Mouse (Mus musculus) hindbrain, postnatal 0 days (tissue): ENCODE results near the gene Vdac1. TPM values are rescaled to one million over a fixed set of nuclear protein-coding genes. Genes with fewer than 3 reads are reported as not detected.
"Not testable (repeated sequence)": the region's sequence is repeated elsewhere in the genome, so short reads cannot be mapped to it uniquely, and the experiment has no call there.

Experiments
- ATAC-seq: fragments of 200-750 bp; cut with Nextera tagmentation; 2 replicates; pipeline ENCODE4 v1.8.0; 2017; ENCODE audit warnings: mild to moderate bottlenecking, moderate TSS enrichment, moderate library complexity
- DNase-seq: peaks from one replicate; pipeline ENCODE4 v3.0.0-alpha.2; 2015; ENCODE audit warnings: low spot score
- H3K27ac ChIP-seq: fragments of 300-500 bp; sonication (generic); 2 replicates; pipeline ENCODE4 v1.5.1; 2014; ENCODE audit warnings: mild to moderate bottlenecking
- H3K27me3 ChIP-seq: fragments of 300-500 bp; sonication (generic); 2 replicates; pipeline ENCODE4 v1.6.1; 2014; ENCODE audit warnings: low read length, mixed read lengths; ENCODE audit not compliant: insufficient read depth
- H3K36me3 ChIP-seq: fragments of 300-500 bp; sonication (generic); 2 replicates; pipeline ENCODE4 v1.6.1; 2014; ENCODE audit warnings: low read length, mixed read lengths; ENCODE audit not compliant: insufficient read depth
- H3K4me1 ChIP-seq: fragments of 300-500 bp; sonication (generic); 2 replicates; pipeline ENCODE4 v1.6.1; 2014; ENCODE audit warnings: antibody characterized with exemption, low read length, mixed read lengths; ENCODE audit not compliant: insufficient read depth
- H3K4me2 ChIP-seq: fragments of 300-500 bp; sonication (generic); 2 replicates; pipeline ENCODE4 v1.6.1; 2014; ENCODE audit warnings: low read depth, mild to moderate bottlenecking, low read length, moderate library complexity, mixed read lengths
- H3K4me3 ChIP-seq: fragments of 300-500 bp; sonication (generic); 2 replicates; pipeline ENCODE4 v1.5.1; 2014; ENCODE audit warnings: low read length
- H3K9ac ChIP-seq: fragments of 300-500 bp; sonication (generic); replicated peaks from 2 replicates; pipeline ENCODE4 v1.6.1; 2014; ENCODE audit warnings: mild to moderate bottlenecking, low read length, moderate library complexity, mixed read lengths
- H3K9me3 ChIP-seq: fragments of 300-500 bp; sonication (generic); 2 replicates; pipeline ENCODE4 v1.6.1; 2016; ENCODE audit warnings: low read length, mixed read lengths
- CTCF ChIP-seq: IDR thresholded peaks from 2 replicates; pipeline ENCODE4 v1.5.1; 2016; ENCODE audit warnings: antibody characterized with exemption, control low read depth, low read depth
- WGBS: fragments of 180-500 bp; shearing (Covaris S2); extraction: QIAGEN DNeasy Blood & Tissue Kit; methylation state at CpG from one replicate; pipeline ENCODE4 v1.1.7; 2014; 5-methylcytosine and 5-hydroxymethylcytosine counted together
- polyA plus RNA-seq: library from polyadenylated mRNA; unstranded; fragments of >200 nt; fragmentation: Nextera tagmentation; extraction: Ambion mirVana; gene quantifications from 2 replicates; pipeline ENCODE4 v1.2.1, GENCODE M21; 2015
- total RNA-seq: library from RNA; depleted of rRNA; stranded (reverse); fragments of >200 nt; gene quantifications from 2 replicates; pipeline ENCODE4 v1.2.3, GENCODE M21; 2014

The Vdac1 gene
- total and polyA plus RNA-seq, 2 experiments from 2014 or later: 314 to 441 TPM

GRCm38 (mm10) chr11:52384667-52385066, 24.0 kb downstream of the Vdac1 start:
- DNase-seq (peak; percentile 67), ATAC-seq (no peak)
- no peak overlapping the region for H3K4me3 ChIP-seq
- H3K4me1 ChIP-seq: no peaks in the 10 kb centered on the region
- no peak overlapping the region for H3K27ac ChIP-seq
- no peaks in the 10 kb centered on the region for H3K9me3 ChIP-seq
- peaks cover 44% of the 10 kb centered on the region for H3K36me3 ChIP-seq
- no peak overlapping the region for H3K9ac ChIP-seq
- WGBS: 56% methylated on average over 3 of the region's 3 CpGs
- TF ChIP-seq CTCF: peak; percentile 63
- no peak overlapping the region for H3K4me2 ChIP-seq
- H3K27me3 ChIP-seq: no peaks in the 10 kb centered on the region

GRCm38 (mm10) chr11:52386892-52387291, 26.2 kb downstream of the Vdac1 start:
- DNase-seq: no peak
- 82% methylated on average over 3 of the region's 3 CpGs for whole genome bisulfite sequencing
- no peak for ATAC-seq
- H3K9ac ChIP-seq: no peak overlapping the region
- H3K4me3 ChIP-seq: no peak overlapping the region
- no peak overlapping the region for H3K4me2 ChIP-seq
- peaks cover 43% of the 10 kb centered on the region for H3K36me3 ChIP-seq
- no peaks in the 10 kb centered on the region for H3K27me3 ChIP-seq
- no peak for TF ChIP-seq CTCF
- H3K9me3 ChIP-seq: no peaks in the 10 kb centered on the region
- no peak overlapping the region for H3K27ac ChIP-seq
- no peaks in the 10 kb centered on the region for H3K4me1 ChIP-seq

GRCm38 (mm10) chr11:52388150-52388549, 27.5 kb downstream of the Vdac1 start:
- TF ChIP-seq CTCF: no peak
- Histone ChIP-seq H3K4me3 (no peak overlapping the region), H3K9ac (no peak overlapping the region), H3K27me3 (no peaks in the 10 kb centered on the region), H3K27ac (no peak overlapping the region), H3K9me3 (no peaks in the 10 kb centered on the region), H3K4me2 (no peak overlapping the region), H3K36me3 (peaks cover 34% of the 10 kb centered on the region), H3K4me1 (no peaks in the 10 kb centered on the region)
- ATAC-seq: no peak
- 90% methylated on average over 12 of the region's 12 CpGs for WGBS
- no peak for DNase-seq

GRCm38 (mm10) chr11:52388979-52389378, 28.3 kb downstream of the Vdac1 start:
- H3K4me1 ChIP-seq, H3K9ac ChIP-seq, H3K4me2 ChIP-seq, H3K9me3 ChIP-seq, H3K4me3 ChIP-seq, H3K27ac ChIP-seq, DNase-seq, ATAC-seq, H3K27me3 ChIP-seq: not testable (repeated sequence)
- WGBS: 94% methylated on average over 5 of the region's 5 CpGs
- H3K36me3 ChIP-seq: peaks cover 27% of the 10 kb centered on the region

GRCm38 (mm10) chr11:52389933-52390332, 29.3 kb downstream of the Vdac1 start:
- Histone ChIP-seq H3K36me3 (peaks cover 22% of the 10 kb centered on the region), H3K4me1 (no peaks in the 10 kb centered on the region), H3K9me3 (no peaks in the 10 kb centered on the region), H3K27ac (no peak overlapping the region), H3K27me3 (no peaks in the 10 kb centered on the region), H3K4me2 (no peak overlapping the region), H3K4me3 (no peak overlapping the region), H3K9ac (no peak overlapping the region)
- no peak for DNase-seq
- 93% methylated on average over 7 of the region's 7 CpGs for WGBS
- no peak for ATAC-seq
- TF ChIP-seq CTCF: no peak

- Histone ChIP-seq H3K9ac (no peak overlapping the region), H3K9me3 (no peaks in the 10 kb centered on the region), H3K4me2 (no peak overlapping the region), H3K4me1 (0 out of 2 replicates have a peak, but pooled peaks cover 6% of the 10 kb centered on the region), H3K36me3 (no peaks in the 10 kb centered on the region), H3K4me3 (no peak overlapping the region), H3K27me3 (no peaks in the 10 kb centered on the region), H3K27ac (no peak overlapping the region)
- no peak for TF ChIP-seq CTCF
- ATAC-seq (no peak), DNase-seq (no peak)
- WGBS: 82% methylated on average over 4 of the region's 4 CpGs
Measured at GRCm38 (mm10) chr11:52394494-52394893, 33.8 kb downstream of the Vdac1 start.

GRCm38 (mm10) chr11:52395343-52395742, 34.7 kb downstream of the Vdac1 start:
- 0 out of 2 replicates have a peak overlapping the region, but pooled peaks have one; percentile 73 for H3K27ac ChIP-seq
- H3K36me3 ChIP-seq: no peaks in the 10 kb centered on the region
- ATAC-seq (no peak), DNase-seq (no peak)
- H3K9me3 ChIP-seq: no peaks in the 10 kb centered on the region
- peak; percentile 10; the same call in 1 of the 2 replicates for TF ChIP-seq CTCF
- 37% methylated on average over 4 of the region's 4 CpGs for WGBS
- no peak overlapping the region for H3K9ac ChIP-seq
- H3K27me3 ChIP-seq: no peaks in the 10 kb centered on the region
- H3K4me2 ChIP-seq: no peak overlapping the region
- 0 out of 2 replicates have a peak, but pooled peaks cover 6% of the 10 kb centered on the region for H3K4me1 ChIP-seq
- H3K4me3 ChIP-seq: no peak overlapping the region
